Mouse (Mus musculus): Measurements from ENCODE around the gene Tmem108.

The Tmem108 gene

GRCm38 (mm10) chr9:103636847-103637246 is 124.8 kb downstream of the Tmem108 start:
- no peak for DNase-seq (ENCODE audit: low spot score in 2 of 2)

- DNase-seq (ENCODE audit: low spot score in 2 of 2), result no peak
Observed at GRCm38 (mm10) chr9:103628861-103629469, 132.7 kb downstream of the Tmem108 start.

GRCm38 (mm10) chr9:103627404-103627900 is 134.2 kb downstream of the Tmem108 start:
- DNase-seq (ENCODE audit: low spot score in 2 of 2), result no peak

- no peak for DNase-seq (ENCODE audit: low spot score in 2 of 2)
Observed at GRCm38 (mm10) chr9:103626156-103626555, 135.5 kb downstream of the Tmem108 start.

GRCm38 (mm10) chr9:103624649-103625048 is 137.0 kb downstream of the Tmem108 start:
- DNase-seq (ENCODE audit: low spot score in 2 of 2), result peak in 1 of 2 experiments; percentile 51

GRCm38 (mm10) chr9:103623560-103624316 is 137.9 kb downstream of the Tmem108 start:
- DNase-seq (ENCODE audit: low spot score in 2 of 2), result no peak

- no peak for DNase-seq (ENCODE audit: low spot score in 2 of 2)
Observed at GRCm38 (mm10) chr9:103622988-103623387, 138.6 kb downstream of the Tmem108 start.

GRCm38 (mm10) chr9:103621870-103622269 is 139.8 kb downstream of the Tmem108 start:
- no peak for DNase-seq (ENCODE audit: low spot score in 2 of 2)

- no peak for DNase-seq (ENCODE audit: low spot score in 2 of 2)
Observed at GRCm38 (mm10) chr9:103620517-103621212, 141.0 kb downstream of the Tmem108 start.

GRCm38 (mm10) chr9:103614260-103614659 is 147.4 kb downstream of the Tmem108 start:
- no peak for DNase-seq (ENCODE audit: low spot score in 2 of 2)

GRCm38 (mm10) chr9:103608161-103609058 is 153.2 kb downstream of the Tmem108 start:
- no peak for DNase-seq (ENCODE audit: low spot score in 2 of 2)

- no peak for DNase-seq (ENCODE audit: low spot score in 2 of 2)
Observed at GRCm38 (mm10) chr9:103606056-103606455, 155.6 kb downstream of the Tmem108 start.

- DNase-seq (ENCODE audit: low spot score in 2 of 2), result no peak
Observed at GRCm38 (mm10) chr9:103603792-103604191, 157.8 kb downstream of the Tmem108 start.

- no peak for DNase-seq (ENCODE audit: low spot score in 2 of 2)
Observed at GRCm38 (mm10) chr9:103601878-103602277, 159.8 kb downstream of the Tmem108 start.

- no peak for DNase-seq (ENCODE audit: low spot score in 2 of 2)
Observed at GRCm38 (mm10) chr9:103600834-103601233, 160.8 kb downstream of the Tmem108 start.

- DNase-seq (ENCODE audit: low spot score in 2 of 2), result no peak
Observed at GRCm38 (mm10) chr9:103599908-103600307, 161.7 kb downstream of the Tmem108 start.

- no peak for DNase-seq (ENCODE audit: low spot score in 2 of 2)
Observed at GRCm38 (mm10) chr9:103597861-103598260, 163.8 kb downstream of the Tmem108 start.

GRCm38 (mm10) chr9:103595190-103595837 is 166.3 kb downstream of the Tmem108 start:
- DNase-seq (ENCODE audit: low spot score in 2 of 2), result no peak

GRCm38 (mm10) chr9:103594423-103595189 is 167.0 kb downstream of the Tmem108 start:
- DNase-seq (ENCODE audit: low spot score in 2 of 2), result no peak

GRCm38 (mm10) chr9:103593079-103593478 is 168.6 kb downstream of the Tmem108 start:
- no peak for DNase-seq (ENCODE audit: low spot score in 2 of 2)
